Mouse (Mus musculus) adrenal gland, postnatal 14 days (tissue): ENCODE measurements around the gene Psmc3. TPM values are rescaled to one million over a fixed set of nuclear protein-coding genes. Genes with fewer than 3 reads are reported as not detected.
"Not testable (repeated sequence)": the region's sequence is repeated elsewhere in the genome, so short reads cannot be mapped to it uniquely, and the experiment has no call there.

Source experiments
- DNase-seq: peaks from one replicate; pipeline ENCODE4 v3.0.0; 2021; ENCODE audit warnings: mixed read lengths
- total RNA-seq: library from RNA; stranded (reverse); gene quantifications from 2 replicates; pipeline ENCODE4 v1.2.3, GENCODE M21; 2021

Gene Psmc3
- total RNA-seq, 1 experiment from 2014 or later = 179 TPM

DNA sequence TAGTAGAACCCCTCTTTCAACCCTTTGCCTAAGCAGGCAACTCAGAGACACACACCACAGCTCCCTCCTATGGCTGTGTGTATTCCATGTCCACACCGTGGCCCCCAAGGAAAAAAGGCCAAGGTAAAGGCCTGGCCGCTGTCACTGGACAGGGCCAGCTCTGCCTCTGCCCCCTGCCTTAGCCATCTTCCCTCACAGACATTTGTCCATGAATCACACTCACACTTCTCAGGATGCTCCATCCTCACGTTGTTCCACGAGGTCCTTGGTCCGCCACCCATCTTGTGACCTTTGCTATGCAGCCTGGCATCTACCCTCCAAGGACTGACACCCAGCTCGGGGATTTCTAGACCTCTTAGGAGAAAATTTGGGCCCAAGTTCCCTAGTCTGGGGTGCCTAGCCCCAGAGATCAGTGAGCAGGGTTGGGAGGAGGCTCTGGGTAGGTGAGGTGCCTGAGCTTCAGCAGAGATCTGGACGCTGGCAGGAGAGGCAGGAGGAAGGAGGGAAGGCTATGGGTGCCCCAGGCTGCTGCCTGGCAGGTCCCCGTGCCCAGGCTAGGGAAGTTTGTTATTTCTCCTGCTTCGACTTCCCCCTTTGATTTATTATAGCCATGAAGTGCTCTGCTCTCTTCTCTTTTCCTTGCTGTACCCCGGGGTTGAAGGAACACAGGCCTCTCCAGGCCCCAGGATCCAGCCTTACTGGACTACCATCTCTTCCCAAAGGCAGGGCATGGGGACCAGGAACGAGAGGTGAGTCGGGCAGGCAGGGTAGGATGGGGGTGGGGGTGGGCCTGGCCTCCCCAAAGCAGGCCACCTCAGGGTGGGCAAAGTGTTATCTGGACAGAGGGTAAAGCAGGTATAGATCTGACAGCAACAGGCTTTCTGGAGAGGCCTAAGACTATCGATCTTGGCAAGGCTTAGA, 28.2 kb downstream of the Psmc3 start, which contains the start of gene Spi1:
Spi1 (plus strand) TSS at position 616 of the 921 bp plus-strand sequence.
- no peak for DNase-seq

DNA sequence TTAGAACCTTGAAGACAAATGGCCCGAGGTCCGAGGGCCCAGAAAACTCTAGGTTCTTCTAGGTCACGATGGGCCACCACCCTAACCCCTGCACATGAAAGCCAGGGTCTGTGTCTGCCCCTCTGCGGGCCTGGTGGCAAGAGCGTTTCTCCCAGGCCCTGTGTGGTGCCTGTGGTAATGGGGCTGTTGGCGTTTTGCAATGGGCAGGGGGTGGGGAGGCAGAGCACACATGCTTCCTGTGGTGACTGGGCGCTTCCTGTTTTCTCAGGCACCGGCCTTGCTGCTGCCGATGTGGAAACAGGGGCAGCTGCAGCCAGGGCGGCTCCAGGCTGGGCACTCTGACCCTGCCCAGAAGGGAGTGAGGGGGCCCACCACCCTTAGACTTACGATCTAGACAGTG, 29.0 kb downstream of the Psmc3 start:
- peak; percentile 79 for DNase-seq

DNA sequence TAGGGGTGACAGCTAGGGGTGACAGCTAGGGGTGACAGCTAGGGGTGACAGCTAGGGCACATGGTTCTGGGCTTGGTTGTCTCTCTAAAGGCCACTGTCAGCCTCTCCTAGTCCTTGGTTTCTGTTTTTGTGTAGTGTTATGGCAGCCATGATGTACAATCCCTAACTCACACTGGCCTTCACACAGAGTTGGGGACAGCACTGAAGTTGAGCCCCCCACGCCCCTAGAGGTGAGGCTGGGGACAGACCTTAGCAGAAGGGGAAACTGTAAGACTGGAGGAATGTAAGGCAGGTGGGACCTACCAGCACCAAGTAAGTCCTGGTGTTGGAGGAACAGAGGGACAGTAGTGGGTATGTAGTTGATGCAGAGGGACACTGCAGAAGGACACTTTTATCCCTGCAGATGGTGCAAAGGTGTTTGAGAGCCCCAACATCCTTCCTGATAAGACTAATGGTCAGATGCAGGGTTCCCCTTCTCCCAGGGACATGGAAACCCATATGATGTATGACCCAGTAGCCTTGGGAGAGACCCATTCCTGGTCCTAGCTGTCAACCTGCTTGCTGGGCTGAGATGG, 29.6 kb downstream of the Psmc3 start:
- DNase-seq = no peak

- no peak for DNase-seq
Measured at GRCm38 (mm10) chr2:91084179-91084820, 30.5 kb downstream of the Psmc3 start.

DNA sequence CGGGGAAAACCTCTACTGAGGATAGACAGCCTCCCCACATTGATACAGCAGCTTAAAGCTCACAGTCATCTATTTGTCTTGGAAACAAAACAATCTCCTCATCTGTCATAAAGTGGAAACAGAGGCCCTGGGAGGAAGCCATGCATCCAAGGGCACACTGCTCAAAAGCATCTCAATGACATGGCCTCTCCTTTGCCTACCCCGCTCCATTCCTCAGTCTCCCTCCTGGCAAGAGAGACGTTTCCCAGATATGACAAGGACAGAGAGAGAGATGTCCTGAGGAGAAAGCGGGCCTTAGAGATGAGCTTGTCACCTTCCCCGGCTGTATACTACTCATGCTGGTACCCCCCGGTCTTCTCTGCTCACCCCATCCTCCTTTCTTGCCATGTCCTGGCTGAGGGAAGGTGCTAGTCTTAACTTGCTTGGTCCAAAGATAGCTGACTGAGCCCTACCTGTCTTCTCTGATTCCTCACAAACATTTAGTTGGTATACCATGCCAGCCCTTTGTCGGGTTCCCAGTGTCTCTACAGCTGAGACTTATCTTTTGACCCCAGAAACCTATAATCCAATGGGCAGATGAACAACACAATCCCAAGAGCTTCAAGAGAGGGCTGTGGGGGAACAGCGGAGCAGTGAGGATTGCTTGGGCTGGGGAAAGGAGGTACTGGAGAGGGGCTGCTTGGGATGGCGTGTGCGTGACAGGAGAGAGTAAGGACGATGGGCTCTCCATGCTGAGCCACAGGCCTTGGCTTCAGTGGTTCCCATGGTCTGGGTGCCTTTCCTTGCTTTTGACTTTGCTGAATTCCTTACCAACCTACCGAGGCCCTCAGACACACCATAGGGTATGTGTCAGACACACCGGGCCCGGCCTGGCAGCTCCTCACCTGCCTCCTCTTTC, 31.9 kb downstream of the Psmc3 start:
- DNase-seq = no peak

DNA sequence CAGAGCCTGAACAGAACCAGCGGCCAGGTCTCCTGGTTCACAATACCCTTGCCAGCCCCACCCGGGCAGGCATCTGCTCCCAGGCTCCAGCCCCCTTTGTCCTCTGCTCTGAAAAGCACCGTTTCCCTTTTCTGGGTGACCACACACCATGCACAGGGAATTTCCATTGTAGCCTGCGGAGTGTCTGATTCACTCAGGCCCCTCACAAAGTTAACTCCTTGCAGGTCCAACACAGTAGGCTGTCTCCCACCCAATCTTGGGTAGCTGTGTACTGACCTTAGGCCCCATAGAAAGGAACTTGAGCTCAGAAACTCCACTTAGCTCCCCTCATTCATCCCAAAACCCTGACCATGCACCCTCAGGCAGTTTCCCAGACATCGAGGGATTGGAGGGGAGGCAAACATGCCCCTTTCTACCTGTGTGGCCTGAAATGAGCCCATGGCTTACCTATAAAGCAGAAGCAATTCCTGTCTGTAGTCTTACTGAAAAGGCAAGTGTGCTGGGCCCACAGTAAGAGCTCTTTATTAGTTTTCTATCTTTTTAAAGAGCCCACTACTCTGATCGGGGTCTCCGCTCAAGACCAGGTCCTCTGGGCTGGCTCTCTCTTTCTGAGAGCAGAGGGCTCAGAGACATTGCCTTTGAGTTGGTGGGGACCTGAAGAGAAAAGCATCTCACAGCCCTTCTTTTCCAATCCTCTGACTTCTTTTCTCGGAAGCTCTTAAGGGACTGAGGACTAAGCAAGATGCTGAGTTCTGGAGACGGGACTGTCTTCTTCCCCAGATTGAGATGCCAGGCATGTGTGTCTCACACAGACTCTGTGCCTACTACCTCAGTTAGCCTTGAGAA, 32.8 kb downstream of the Psmc3 start:
- DNase-seq = no peak

- no peak for DNase-seq
Measured at GRCm38 (mm10) chr2:91087453-91087852, 33.6 kb downstream of the Psmc3 start.

- DNase-seq = no peak
Measured at GRCm38 (mm10) chr2:91088987-91089386, 35.2 kb downstream of the Psmc3 start.

DNA sequence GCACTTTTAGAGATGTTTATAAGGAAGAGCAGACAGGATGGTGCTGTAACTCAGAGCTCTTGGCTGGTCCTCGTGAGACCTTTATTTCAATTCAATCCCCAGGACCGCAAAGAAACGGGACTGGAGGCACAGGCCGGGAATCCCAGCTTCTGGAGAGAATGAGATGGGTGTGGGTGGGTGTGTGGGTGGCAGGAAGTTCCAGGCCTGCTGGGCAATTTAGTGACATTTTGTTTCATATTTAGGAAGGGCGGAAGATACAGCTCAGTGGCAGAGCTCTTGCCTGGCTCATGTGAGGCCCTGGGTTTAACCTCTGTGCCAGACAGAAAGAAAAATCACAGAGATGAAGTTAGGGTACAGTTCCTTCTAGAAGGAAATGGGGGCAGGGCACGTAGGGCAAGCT, 36.4 kb downstream of the Psmc3 start:
- DNase-seq = no peak

DNA sequence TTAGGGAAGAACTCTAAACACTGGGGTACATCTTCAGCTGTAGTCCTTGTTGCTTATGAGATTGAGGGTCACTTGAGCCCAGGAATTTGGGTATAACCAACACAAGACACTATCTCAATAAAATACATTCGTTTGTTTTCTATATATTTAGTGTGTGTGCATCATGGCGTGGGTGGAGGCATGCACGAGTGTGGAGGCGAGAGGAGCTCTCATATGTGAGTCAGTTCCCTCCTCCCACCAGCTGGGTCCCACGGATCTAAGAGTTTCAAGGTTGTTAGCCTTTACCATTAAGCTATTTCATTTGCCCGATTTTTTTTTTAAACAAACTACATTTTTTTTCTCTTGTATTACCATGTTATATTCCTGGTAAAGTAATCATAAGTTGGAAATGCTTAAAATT, 37.0 kb downstream of the Psmc3 start:
- no peak for DNase-seq

DNA sequence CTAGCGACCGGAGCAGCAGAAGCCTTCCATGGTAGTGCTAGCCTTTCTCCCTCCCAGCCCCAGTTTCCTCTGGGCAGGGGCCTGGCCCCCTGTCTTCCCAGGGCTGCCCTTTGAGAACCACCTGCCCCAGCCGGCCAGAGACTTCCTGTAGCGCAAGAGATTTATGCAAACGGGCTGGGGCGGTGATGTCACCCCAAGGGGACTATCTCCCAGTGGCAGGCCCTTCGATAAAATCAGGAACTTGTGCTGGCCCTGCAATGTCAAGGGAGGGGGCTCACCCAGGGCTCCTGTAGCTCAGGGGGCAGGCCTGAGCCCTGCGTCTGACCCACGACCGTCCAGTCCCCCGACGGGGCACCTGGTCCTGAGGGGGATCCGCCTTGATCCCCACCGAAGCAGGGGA, 42.7 kb downstream of the Psmc3 start:
- no peak for DNase-seq

DNA sequence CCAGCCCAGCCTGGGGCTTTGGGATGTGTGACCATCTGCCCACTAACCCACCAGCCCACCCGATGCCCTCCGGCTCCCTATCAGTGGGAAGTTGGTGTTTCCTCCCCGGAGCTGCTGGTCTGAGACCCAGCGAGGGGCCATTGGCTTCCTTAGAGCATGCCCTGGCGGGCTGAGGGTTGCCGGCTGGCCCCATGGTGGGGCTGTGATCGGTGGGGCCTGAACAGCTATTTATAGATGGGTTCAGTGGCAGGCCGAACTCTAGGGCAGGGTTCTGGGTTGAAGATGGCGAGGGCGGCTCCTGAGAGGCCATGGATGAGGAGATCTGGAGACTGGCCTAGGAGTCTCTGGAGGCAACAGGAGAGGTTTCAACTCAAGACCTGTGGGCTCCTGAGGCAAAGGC, 43.2 kb downstream of the Psmc3 start:
- DNase-seq = no peak

- DNase-seq = peak; percentile 65
Measured at GRCm38 (mm10) chr2:91098156-91098555, 44.3 kb downstream of the Psmc3 start.

GRCm38 (mm10) chr2:91101124-91101740, 47.4 kb downstream of the Psmc3 start:
- DNase-seq = peak; percentile 96

DNA sequence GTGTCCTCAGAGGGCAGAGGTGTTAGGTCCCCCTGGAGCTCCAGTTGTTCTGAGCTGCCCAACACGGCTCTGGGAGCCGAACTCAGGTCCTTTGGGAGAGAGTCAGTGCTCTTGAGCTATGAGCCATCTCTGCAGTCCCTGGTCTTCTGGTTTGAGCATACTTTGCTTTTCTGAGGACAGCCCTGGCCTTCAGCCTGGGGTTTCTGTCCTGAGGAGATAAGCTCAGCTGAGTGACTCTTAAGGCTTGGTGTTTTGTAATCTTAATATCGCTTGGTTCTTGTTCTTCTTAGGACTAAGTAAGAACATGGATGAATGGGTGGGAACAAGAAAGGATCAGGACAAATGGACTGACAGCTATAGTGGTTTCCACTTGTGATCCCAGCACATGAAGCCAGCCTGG, 54.3 kb downstream of the Psmc3 start:
- DNase-seq = no peak

DNA sequence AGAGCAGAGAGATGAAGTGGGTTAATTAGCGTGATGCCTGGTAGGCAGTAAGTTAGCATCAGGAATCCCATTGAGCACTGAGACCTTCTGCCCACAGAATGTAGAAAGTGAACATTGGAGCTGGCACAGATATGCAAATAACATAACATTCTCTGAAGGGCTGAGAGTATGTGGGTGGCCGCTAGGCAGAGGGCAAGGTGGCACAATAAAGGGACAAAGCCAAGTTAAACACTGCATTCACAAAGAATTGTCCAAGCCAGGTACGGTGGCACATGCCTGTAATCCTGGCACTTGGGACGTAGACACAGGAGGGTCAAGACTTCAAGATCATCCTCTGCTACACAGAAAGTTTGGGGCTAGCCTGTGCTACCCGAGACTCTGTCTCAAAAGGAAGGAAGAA, 55.4 kb downstream of the Psmc3 start:
- no peak for DNase-seq

- peak; percentile 58 for DNase-seq
Measured at GRCm38 (mm10) chr2:91109807-91110385, 56.1 kb downstream of the Psmc3 start.

DNA sequence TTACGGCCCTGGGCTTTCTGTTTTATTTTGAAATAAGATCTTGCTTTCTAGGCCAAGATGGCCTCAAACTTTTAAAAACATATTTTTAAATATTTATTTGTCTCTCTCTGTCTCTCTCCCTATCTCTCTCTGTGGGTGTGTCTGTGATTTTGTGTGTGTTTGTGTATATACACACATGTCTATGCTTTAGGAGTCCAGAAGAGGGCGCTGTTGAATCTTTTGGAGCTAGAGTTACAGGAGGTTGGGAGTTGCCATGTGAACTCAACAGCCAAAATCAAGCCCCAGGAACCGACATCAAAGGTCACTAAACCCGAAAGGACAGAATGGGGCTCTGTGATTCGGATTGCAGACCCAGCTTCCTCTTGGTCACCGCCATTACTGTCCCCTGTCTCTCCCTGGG, 56.6 kb downstream of the Psmc3 start:
- DNase-seq = no peak

- DNase-seq = not testable (repeated sequence)
Measured at GRCm38 (mm10) chr2:91111832-91112231, 58.0 kb downstream of the Psmc3 start.

GRCm38 (mm10) chr2:91112491-91112890, 58.7 kb downstream of the Psmc3 start:
- no peak for DNase-seq
